Mouse (Mus musculus): ENCODE measurements around the gene Trabd. TPM values are rescaled to one million over a fixed set of nuclear protein-coding genes. Genes with fewer than 3 reads are reported as not detected.

Gene Trabd
- total and polyA plus RNA-seq, 3 experiments: 39.2 to 74.7 (median 49.5) TPM

DNA sequence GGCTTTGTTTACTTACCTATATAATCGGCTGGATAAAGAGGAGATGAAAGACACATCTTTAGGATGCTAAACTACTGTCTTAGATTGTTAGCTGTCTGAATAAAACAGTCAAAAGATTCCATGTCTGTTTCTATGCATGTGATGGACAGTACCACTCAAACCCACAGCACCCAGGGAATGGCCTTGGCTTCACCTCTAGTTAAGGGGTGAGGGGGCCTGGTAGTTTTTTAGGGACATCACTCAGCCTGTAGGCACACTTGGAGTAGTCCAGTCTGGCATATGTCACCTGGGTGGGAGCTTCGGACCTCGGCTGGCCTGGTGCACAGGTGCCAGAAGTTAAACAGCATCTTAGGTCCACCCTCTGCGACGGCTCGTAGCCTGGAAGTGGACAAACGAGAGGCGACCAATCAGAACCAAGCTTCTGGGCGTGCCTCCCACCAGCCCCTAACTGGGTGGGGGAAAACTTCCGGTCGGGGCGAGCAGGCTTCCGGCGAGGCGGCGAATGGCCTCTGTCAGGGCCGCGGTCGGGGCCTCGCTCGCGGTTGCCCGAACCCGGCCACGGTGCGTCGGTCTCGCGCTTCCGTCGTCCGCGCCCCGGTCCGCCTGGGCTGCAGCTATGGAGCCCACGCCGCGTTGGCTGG, 13.8 kb downstream of the Trabd start, which contains the start of gene Selenoo (continued):
- TF ChIP-seq HCFC1 (IDR thresholded peaks at IDR 0.05; ENCODE audit: low read depth, low read length): peak; percentile 78
- TF ChIP-seq ELF1 (IDR thresholded peaks at IDR 0.05; ENCODE audit: low read depth, low read length): peak; percentile 75
- no peak for TF ChIP-seq MYC (IDR thresholded peaks at IDR 0.05; ENCODE audit: low read depth, low read length)
- no peak for TF ChIP-seq CHD1 (IDR thresholded peaks at IDR 0.05; ENCODE audit: low read depth, low read length)
- TF ChIP-seq MEF2A (IDR thresholded peaks at IDR 0.05; ENCODE audit: borderline replicate concordance, low read depth, low read length): peak; percentile 26; the same call in 1 of the 2 replicates
- no peak for TF ChIP-seq GABPA (IDR thresholded peaks at IDR 0.05; ENCODE audit: insufficient replicate concordance, low read depth, low read length)

DNA sequence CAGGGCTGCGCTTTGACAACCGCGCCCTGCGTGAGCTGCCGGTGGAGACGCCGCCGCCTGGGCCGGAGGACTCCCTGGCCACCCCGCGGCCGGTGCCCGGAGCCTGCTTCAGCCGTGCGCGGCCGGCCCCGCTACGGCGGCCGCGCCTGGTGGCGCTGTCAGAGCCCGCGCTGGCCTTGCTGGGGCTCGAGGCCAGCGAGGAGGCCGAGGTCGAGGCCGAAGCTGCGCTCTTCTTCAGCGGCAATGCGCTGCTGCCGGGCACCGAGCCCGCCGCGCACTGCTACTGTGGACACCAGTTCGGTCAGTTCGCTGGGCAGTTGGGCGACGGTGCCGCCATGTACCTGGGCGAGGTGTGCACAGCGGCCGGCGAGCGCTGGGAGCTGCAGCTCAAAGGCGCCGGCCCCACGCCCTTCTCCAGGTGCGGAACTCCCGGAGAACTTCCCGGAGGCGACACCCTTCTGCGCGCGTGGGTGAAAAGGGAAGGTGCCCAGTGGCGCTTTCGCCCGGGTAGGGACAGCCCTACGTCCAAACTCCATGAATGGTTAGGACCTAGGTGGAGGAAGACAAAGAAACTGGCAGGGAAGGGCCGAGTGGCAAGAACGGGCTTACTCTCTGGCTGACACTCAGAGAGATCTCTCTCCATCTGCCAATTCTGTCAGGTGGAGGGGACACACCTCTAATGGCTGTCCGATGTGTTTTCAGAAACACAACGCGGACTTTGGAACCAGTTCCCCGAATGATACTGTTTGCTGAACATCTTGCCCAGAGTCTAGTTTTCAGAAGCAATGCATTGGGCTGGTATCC, 14.5 kb downstream of the Trabd start:
- dilution Hi-C loops (cut with MboI; ENCODE audit: extremely low pct_ligation_motif_present, extremely low pct_unique_long_range_greater_than_20kb, low sequenced_read_pairs) (no loop called here), in situ Hi-C loops (cut with MboI; ENCODE audit: low pct_ligation_motif_present, low pct_unique_long_range_greater_than_20kb, low sequenced_read_pairs) (no loop called here)
- peak overlapping the region; percentile 82 for H3K9ac ChIP-seq (ENCODE audit: insufficient read depth, low read depth)
- 0 out of 2 replicates have a peak overlapping the region, but pooled peaks have one; percentile 31 for H3K27ac ChIP-seq (ENCODE audit: insufficient read depth, low read depth)
- H3K79me2 ChIP-seq (replicated peaks; ENCODE audit: control insufficient read depth, extremely low read depth, insufficient read depth, poor library complexity, severe bottlenecking): no peaks in the 10 kb centered on the region
- peak overlapping the region; percentile 68 to 95 (median 95) for H3K4me3 ChIP-seq (replicated peaks in 1 of 3; ENCODE audit: low read depth in 2 of 3, low read length in 2 of 3, poor library complexity in 1 of 3)
- peaks cover 41 to 55% of the 10 kb centered on the region in 2 experiments for H3K36me3 ChIP-seq (replicated peaks in 1 of 2; ENCODE audit: control insufficient read depth in 1 of 2, insufficient read depth in 1 of 2, low read length in 1 of 2)
- H3K27me3 ChIP-seq (replicated peaks): no peaks in the 10 kb centered on the region
- DNase-seq (ENCODE audit: extremely low read depth): no peak
- peak overlapping the region; percentile 81 for H3K4me2 ChIP-seq (ENCODE audit: insufficient read depth, low read depth, poor library complexity, severe bottlenecking)
- TF ChIP-seq UBTF (IDR thresholded peaks at IDR 0.05; ENCODE audit: low read depth, low read length): peak; percentile 82; the same call in 1 of the 2 replicates
- TF ChIP-seq JUN (IDR thresholded peaks at IDR 0.05; ENCODE audit: insufficient read depth, low read depth, low read length): no peak
- TF ChIP-seq MXI1 (IDR thresholded peaks at IDR 0.05; ENCODE audit: low read depth, low read length): peak; percentile 52
- TF ChIP-seq SIN3A (IDR thresholded peaks at IDR 0.05; ENCODE audit: low read length): peak; percentile 58
- TF ChIP-seq MEF2A (IDR thresholded peaks at IDR 0.05; ENCODE audit: borderline replicate concordance, low read depth, low read length): 0 out of 2 replicates have a peak, but pooled peaks have one; percentile 0
- H3K9me3 ChIP-seq (replicated peaks; ENCODE audit: low read length): no peaks in the 10 kb centered on the region
- H3K4me1 ChIP-seq (ENCODE audit: control insufficient read depth in 1 of 2, insufficient read depth in 2 of 2): peaks cover 3 to 19% of the 10 kb centered on the region in 2 experiments; a peak in 3 of 4 replicates

DNA sequence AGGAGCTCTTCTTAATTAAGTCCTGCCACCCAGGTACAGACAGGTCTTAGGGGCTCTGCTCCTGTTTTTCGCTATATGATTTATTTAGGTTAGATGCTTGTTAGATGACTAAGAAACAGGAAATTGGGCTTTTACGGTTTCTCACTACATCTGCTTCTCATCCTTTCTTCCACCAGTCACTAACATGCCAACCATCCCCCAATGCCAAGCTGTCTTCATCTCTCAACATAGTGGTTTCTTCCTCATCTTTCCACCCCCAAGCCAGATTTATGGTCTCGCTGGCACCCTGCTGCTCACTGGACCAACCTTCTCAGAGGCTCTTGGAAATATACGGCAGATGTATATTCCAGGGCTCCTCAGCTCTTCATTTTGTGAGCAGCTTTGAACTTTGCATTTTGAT, 15.7 kb downstream of the Trabd start:
- H3K9me3 ChIP-seq (replicated peaks; ENCODE audit: low read length): no peaks in the 10 kb centered on the region
- dilution Hi-C loops (cut with MboI; ENCODE audit: extremely low pct_ligation_motif_present, extremely low pct_unique_long_range_greater_than_20kb, low sequenced_read_pairs): no loop called here
- no peak overlapping the region for H3K4me3 ChIP-seq (replicated peaks in 1 of 3; ENCODE audit: low read depth in 2 of 3, low read length in 2 of 3, poor library complexity in 1 of 3)
- H3K79me2 ChIP-seq (replicated peaks; ENCODE audit: control insufficient read depth, extremely low read depth, insufficient read depth, poor library complexity, severe bottlenecking): no peaks in the 10 kb centered on the region
- no peaks in the 10 kb centered on the region for H3K27me3 ChIP-seq (replicated peaks)
- H3K4me1 ChIP-seq (ENCODE audit: control insufficient read depth in 1 of 2, insufficient read depth in 2 of 2): peaks cover 3 to 19% of the 10 kb centered on the region in 2 experiments; a peak in 3 of 4 replicates
- in situ Hi-C loops (cut with MboI; ENCODE audit: low pct_ligation_motif_present, low pct_unique_long_range_greater_than_20kb, low sequenced_read_pairs): no loop called here
- TF ChIP-seq MXI1 (IDR thresholded peaks at IDR 0.05; ENCODE audit: low read depth, low read length): no peak
- TF ChIP-seq RAD21 (IDR thresholded peaks at IDR 0.05; ENCODE audit: low read depth, low read length): no peak
- no peak for TF ChIP-seq MAZ (IDR thresholded peaks at IDR 0.05; ENCODE audit: low read depth, low read length)
- no peak for TF ChIP-seq ZKSCAN1 (IDR thresholded peaks at IDR 0.05; ENCODE audit: borderline replicate concordance, low read depth, low read length)
- no peak for TF ChIP-seq NELFE (IDR thresholded peaks at IDR 0.05; ENCODE audit: low read depth, low read length)
- TF ChIP-seq HCFC1 (IDR thresholded peaks at IDR 0.05; ENCODE audit: low read depth, low read length): no peak
- TF ChIP-seq MYC (IDR thresholded peaks at IDR 0.05; ENCODE audit: low read depth, low read length): no peak
- no peak overlapping the region for H3K4me2 ChIP-seq (ENCODE audit: insufficient read depth, low read depth, poor library complexity, severe bottlenecking)
- H3K27ac ChIP-seq (ENCODE audit: insufficient read depth, low read depth): no peak overlapping the region
- H3K36me3 ChIP-seq (replicated peaks in 1 of 2; ENCODE audit: control insufficient read depth in 1 of 2, insufficient read depth in 1 of 2, low read length in 1 of 2): peaks cover 41 to 55% of the 10 kb centered on the region in 2 experiments
- DNase-seq (ENCODE audit: extremely low read depth): no peak
- H3K9ac ChIP-seq (ENCODE audit: insufficient read depth, low read depth): no peak overlapping the region

Measured in CH12.LX (cell line).